Mouse (Mus musculus): ENCODE measurements around the gene Crybg3. TPM values are rescaled to one million over a fixed set of nuclear protein-coding genes. Genes with fewer than 3 reads are reported as not detected.

Crybg3 gene
- total RNA-seq, 2 experiments from 2014 or later = 1.1 to 1.2 TPM

DNA sequence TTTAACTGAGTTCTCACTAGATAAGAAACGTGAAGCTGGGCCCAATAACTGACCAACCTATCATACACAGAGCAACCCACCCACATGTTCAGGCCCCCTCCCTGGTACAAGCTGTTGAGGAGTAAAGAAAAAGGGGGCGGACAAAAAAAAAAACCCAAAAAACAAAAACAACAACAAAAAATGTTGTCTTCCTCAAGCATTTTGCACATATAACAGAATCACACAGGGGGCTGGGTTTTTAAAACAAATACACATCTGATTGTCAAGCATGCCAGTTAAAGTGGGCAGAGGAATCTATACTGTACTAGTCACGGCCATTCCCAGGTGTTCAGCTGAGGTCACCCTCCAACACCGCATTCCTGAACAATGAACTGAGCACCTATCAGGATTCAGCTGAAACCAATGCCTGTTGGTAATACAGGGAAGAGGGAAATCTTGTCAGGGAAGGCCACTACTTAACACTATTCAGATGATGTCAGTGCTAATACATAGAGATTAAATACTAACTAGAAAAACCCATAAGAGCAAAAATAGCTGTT is 15.0 kb downstream of the Crybg3 start:
- ATAC-seq (replicated peaks; ENCODE audit: low FRiP score, low TSS enrichment, poor library complexity, severe bottlenecking) = no peak

DNA sequence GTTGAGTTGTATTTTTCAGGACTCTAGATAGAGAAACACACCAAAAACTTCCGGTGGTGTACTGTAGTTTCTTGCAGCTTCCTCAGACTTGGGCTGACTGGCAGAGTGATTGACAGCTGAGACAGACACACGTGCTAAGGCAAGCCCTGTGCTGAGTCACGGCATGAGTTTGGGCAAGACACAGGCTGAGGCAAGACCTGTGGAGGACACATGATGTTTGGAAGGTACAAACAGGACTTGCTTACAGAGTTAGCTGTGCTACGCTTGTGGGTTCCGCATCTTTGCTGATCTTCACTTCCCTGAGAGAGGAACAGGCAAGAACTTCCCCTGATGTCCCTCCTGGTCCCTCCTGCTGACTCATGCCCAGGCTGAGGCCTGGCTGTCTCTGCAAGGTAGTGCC is 17.3 kb downstream of the Crybg3 start:
- no peak for ATAC-seq (replicated peaks; ENCODE audit: low FRiP score, low TSS enrichment, poor library complexity, severe bottlenecking)

DNA sequence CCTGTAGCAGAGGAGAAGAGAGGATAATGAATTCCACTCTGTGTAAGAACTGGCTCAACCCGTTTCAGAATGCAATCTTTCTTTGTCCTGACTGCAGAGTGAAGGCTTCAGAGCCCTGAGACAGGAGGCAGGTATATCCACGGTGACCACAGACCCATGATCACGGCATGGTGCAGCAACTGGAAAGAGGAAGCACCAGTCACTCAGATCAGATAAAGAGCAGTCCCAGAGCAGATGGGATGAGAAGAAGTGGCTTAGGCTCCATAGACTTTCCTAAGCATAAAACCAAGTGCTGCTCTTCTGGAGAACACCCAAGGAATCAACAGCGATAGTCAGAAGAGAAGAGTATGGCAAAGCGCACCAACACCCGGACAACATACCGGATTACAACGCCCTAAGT is 21.5 kb downstream of the Crybg3 start:
- no peak for ATAC-seq (replicated peaks; ENCODE audit: low FRiP score, low TSS enrichment, poor library complexity, severe bottlenecking)

DNA sequence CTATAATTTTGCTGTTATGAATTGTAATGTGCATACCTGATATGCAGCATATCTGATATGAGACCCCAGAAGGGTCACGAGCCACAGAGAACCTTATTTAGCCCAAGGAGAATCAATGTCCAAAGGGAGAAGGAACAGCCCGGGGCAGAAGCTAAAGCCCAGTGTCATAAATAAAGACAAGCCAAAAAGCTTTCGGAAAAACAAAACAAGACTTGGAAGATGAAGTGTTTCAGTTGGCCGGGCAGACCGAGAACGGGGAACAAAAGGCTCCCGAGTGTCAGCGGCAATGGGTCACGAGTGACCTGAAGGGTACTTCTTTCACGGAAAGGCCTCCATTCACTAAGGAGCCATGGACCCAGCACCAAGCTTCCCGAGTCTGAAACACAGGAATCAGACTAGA is 26.8 kb downstream of the Crybg3 start:
- no peak for ATAC-seq (replicated peaks; ENCODE audit: low FRiP score, low TSS enrichment, poor library complexity, severe bottlenecking)

DNA sequence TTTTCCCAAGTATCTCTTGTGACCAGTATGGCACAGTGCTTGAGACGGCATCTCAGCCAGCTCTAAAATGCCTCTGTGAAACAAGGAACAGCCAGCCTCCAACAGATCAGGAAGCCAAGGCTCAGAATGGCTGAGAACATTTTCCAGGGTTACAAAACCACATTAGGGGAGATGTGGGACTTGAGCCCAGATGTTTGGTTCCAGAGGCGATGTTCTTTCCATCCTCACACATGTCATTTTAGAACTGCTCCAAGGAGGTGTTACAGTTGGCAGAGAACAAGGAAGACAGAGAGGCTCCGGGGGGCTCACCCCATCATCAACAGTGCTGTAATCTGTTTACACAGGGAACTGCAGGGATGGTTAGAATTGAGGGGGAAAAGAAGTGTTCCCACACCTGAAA is 28.1 kb downstream of the Crybg3 start:
- ATAC-seq (replicated peaks; ENCODE audit: low FRiP score, low TSS enrichment, poor library complexity, severe bottlenecking) = no peak

DNA sequence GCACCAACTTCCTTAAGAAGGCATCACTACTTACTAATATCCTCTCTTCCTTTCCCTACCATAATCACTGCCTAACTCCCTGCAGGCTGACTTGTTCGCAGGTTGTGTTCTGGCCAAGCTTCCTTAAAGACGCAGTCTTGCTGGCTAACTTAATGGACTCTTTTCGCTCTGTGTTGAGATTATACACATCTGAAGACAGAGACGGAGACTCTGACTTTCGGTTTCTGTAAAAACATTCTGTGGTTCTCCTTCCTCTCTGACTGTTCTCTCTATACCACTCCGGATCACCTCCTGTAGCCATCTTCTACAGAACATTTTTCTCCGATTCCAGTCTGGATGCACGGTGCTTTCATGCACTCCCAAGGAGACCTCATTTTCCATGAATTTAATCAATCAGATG is 30.0 kb downstream of the Crybg3 start:
- no peak for ATAC-seq (replicated peaks; ENCODE audit: low FRiP score, low TSS enrichment, poor library complexity, severe bottlenecking)

DNA sequence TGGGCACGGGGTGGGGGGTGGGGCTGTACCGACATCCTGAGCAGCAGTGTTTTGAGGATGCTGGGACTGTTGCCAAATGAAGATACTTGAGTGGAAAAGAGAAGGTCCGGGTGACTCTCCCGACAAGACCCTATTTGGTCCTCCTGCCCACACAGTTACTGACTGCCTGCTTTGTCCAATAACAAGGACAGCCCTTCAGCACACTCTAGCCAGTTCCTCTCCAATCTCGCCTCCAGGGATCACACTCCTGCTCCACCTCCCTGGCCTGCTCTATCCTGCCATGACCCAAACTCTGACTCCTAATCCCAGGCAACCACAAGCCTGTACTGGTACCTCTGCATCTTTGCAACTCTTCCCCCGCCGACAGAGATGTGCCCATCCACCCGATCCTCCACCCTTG is 30.9 kb downstream of the Crybg3 start:
- ATAC-seq (replicated peaks; ENCODE audit: low FRiP score, low TSS enrichment, poor library complexity, severe bottlenecking) = no peak

DNA sequence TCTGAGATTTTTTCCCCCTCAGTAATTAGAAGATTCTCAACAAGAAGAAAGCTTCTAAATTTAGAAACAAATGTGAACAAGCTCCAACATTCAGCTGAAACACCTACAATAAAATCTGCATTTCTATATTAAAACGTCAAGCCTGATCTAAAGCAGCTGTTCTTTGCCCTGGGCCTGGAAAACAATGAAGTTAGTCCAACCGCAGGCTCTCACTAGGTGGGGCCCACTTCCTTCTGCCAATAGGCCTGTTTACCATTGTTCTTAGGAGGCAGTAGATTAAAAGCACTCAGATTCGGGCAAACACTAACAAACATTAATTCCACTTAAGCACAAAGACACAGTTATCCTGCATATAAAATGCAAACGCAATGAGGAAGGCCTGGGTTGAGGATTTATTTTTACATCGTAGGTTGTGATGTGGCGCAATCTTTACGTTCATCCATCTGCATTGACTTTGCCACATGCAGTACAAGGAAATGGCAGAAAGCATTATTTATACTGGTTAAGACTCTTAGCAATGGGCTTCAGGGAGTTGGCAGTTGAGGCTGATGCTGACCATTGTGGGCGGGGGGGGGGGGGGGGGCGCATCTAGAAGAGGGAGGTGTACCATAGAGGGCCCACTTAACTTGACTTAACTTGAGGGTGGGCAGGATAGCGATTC is 32.9 kb downstream of the Crybg3 start:
- no peak for ATAC-seq (replicated peaks; ENCODE audit: low FRiP score, low TSS enrichment, poor library complexity, severe bottlenecking)

DNA sequence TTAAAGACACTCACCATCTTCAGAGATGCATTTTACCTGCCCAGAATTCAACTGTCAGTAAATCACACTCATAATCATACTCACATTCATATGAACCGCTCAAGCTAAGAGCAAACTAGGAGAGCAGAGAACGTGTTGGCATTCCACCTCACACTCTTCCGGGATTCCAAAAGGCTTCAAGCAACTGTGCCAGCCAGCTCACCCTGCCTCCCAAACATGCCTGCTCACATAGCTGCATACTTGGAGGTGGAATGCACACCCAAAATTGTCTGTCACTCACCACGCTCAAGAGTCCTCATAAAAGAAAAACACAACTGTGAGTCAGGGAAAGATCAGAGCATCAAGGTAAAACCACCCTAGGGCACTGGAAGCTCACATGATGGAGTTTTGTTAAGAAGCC is 34.3 kb downstream of the Crybg3 start:
- ATAC-seq (replicated peaks; ENCODE audit: low FRiP score, low TSS enrichment, poor library complexity, severe bottlenecking) = no peak

DNA sequence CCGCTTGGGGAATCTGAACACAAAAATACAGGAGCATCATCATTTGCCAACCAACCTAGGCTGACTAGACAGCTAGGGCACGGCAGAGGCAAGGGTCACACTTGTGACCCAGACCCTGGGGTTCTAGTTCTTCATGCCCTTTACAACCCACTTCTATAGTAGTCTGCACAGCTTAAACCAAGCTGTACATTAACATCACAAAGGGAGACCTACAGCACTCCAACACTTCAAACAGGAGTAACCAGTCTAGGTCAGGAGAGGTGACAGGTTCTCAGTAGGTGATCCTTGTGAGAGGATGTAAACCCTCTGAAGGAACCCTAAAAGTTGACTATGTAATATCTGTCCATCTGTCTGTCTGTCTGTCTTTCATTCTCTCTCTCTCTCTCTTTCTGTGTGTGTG is 35.1 kb downstream of the Crybg3 start:
- ATAC-seq (replicated peaks; ENCODE audit: low FRiP score, low TSS enrichment, poor library complexity, severe bottlenecking) = no peak

DNA sequence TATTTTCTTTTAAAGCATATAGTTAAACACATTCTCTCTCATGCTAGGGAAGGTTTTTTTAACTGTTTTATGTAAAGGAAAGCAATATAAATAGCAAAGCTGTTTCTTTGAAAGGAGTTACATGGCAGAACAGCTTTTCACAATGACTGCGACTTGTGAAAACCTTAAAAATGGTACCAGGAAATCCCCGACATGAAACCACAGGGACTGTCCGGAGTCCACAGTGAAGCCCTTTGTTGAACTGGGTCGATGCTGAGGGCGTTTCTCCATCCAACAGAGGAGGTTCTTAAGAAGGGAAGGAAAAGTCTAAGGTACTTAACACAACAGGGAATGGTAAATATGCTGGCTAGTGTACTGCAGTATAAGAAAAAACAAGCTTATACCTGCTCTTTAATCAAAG is 36.8 kb downstream of the Crybg3 start:
- ATAC-seq (replicated peaks; ENCODE audit: low FRiP score, low TSS enrichment, poor library complexity, severe bottlenecking) = no peak

DNA sequence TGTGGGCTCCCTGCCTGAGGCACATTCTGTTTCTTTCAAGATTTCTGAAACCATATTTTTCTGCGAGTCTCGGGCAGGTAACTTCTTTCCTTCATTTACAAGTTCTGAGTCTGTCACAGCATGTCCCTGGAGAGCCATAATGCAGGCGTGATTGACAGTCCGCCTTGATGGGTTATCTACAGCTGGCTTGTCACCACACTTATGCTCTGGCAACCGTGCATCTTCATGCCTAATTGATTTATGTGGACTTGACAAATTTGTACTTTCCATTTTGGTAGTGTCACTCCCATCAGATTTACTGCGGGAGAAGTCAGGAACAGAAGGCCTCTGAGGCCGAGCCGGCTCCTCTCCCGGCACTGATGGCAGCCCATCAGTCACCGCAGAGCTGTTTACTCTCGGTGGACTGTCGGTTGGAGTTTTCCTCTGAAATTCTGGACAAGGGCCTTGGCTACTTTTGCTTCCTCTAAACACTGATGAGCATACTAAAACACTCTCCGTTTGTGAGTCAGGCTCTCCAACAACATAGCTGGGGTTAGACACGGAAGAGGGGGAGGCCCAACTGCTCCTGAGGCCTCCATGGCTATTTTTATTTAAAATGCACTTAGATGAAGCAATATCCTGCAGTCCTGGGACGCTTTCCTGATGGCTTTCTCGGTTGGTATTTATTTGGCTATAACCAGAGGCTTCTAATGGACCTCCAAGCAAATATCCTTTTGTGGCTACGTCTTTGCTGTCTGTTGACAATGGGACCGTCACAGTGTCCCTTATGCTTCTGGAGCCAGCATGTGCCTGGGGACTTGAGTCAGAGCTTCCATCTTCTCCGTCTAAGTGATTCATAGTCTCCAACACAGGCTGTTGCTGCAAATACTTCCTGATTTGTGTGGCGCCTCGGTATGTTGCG is 41.2 kb downstream of the Crybg3 start:
- no peak for ATAC-seq (replicated peaks; ENCODE audit: low FRiP score, low TSS enrichment, poor library complexity, severe bottlenecking)

DNA sequence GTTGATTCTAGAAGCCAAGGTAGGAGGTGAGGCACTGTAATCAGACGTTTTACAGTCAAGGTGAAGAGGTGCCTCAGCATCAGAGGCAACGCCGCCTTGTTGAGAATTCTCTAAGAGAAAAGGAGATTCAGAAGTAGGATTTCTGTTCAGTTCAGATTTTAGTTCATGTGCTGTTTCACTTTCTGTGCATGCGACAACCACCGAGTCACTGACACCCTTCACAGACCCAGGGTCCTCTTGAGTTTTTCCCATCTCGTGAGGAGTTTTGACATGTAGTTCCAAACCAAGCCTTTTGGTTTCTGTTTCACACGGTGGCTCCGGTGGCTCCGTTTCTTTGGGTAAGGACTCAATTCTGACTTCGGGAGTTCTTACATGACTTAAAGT is 41.9 kb downstream of the Crybg3 start:
- ATAC-seq (replicated peaks; ENCODE audit: low FRiP score, low TSS enrichment, poor library complexity, severe bottlenecking) = no peak

DNA sequence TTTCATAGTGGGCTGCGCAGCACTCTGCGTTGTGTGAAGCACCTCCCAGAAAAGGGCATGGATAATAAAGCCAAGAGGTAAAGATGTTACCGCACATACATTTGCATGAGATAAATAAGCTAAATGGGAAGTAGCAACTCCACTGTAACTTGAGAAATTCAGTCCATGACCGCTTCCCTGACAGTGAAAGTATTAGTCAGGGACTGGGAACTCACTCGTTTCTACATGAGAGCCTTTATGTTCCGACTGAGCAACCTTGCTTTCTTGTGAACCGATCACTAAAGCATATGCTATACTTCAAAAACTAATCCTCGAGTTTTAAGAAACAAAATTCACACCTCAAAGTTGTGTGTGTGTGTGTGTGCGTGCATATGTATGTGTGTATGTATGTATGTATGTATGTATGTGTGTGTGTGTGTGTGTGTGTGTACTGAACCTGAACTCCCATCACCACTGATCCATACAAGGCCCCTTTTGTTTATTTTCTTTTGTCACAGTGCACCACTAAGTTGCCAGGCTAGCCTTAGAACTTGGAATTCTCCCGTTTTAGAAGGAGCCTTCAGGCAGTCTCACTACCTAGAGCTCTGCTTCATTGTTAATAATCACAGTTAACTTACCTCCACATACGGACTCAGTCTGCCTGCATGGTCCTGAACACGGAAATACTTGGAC is 47.2 kb downstream of the Crybg3 start:
- ATAC-seq (replicated peaks; ENCODE audit: low FRiP score, low TSS enrichment, poor library complexity, severe bottlenecking) = no peak

DNA sequence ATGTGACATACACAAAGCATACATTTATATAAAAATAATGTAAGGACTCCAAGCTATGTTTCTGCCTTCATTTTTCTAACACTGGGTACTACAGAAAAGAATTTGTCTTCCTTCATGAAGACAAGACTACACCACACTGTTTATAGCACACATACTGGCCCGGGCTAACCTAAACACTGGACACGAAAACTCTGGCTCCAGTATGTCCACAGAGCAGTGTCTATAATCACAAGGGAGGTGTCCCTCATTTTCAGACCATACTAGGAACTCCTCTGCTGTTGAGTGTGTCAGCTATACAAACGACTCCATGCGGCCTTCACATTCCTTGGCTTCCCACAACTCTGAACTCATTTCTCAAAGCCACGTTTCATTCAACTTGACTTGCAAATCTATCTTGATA is 49.3 kb downstream of the Crybg3 start:
- ATAC-seq (replicated peaks; ENCODE audit: low FRiP score, low TSS enrichment, poor library complexity, severe bottlenecking) = no peak

DNA sequence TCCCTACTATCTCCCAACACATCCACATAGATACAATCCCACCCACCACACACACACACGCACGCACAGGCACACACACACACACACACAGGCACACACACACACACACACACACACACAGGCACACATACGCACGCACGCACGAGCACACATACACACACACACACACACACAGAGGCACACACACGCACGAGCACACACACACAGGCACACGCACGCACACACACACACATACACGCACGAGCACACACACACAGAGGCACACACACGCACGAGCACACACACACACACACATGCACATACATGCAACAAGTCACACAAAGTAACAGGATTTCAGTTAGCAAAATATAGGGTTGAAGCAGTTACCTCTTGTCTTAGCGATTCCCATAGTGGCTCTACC is 51.1 kb downstream of the Crybg3 start:
- ATAC-seq (replicated peaks; ENCODE audit: low FRiP score, low TSS enrichment, poor library complexity, severe bottlenecking) = no peak

DNA sequence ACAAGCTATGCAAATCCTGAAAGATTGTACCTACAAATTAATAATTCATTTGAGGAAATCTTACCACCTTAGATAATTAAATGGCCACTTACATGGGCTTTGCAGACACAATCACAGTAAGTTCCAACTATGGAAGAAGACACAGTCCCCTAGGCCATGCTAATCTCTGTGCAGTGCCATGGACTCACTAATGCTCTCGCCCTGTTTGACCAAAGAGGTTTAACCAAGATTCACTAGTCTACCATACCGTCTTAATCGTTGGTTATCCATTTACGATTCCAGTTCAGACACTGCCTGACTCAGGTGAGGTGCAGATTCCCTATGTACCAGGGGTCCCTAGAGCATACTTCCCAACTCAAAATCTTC is 52.2 kb downstream of the Crybg3 start:
- ATAC-seq (replicated peaks; ENCODE audit: low FRiP score, low TSS enrichment, poor library complexity, severe bottlenecking) = no peak

DNA sequence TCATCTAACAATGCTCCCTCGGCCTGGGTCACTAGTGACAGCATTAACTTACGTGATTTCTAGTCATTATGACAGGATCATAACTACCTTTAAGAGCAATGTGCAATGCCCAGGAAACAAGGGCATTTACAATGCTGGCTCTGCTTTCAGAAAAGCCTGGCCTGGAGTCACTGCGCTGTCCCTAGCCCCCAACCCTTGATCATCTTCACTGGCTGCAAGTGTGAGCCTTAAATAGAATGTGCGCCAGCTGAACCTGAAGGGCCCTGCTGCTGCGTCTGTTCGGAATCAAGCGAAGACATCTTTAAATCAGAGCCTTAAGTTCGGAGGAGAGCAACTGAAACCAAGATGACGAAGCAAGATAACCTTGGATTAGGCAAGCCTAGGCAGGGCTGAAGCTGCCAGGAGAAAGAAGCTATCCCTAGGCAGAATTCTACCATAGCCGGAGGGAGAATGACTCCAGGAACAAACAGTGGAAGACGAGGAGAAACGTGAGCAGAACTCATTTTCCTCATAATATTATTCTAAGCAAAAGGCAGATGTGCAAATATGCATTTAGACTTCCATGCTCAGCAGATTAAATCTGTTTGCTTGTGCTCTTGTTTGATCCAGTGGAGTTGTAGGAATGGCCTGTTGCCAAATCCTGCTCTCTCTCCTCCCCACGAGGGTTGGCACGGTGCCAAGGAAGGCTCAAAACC is 52.7 kb downstream of the Crybg3 start:
- ATAC-seq (replicated peaks; ENCODE audit: low FRiP score, low TSS enrichment, poor library complexity, severe bottlenecking) = no peak

DNA sequence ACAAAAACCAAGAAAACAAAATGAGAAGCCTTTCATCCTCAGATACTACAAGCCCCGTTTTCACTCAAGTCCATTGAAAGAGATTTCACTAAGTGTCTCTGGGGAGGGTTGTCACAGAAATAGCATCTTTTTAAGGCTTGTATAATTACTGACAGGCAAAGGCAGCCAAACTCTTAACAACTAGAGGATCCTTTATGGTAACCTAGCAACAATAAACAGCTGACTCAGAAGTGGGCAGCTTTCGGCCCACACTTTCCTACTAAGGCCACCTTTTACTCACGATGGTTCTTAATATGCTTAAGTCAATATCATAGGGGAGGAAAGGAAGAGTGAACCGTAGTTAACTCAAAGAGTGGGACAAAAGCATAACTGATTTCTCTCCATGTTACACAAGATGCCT is 53.3 kb downstream of the Crybg3 start:
- no peak for ATAC-seq (replicated peaks; ENCODE audit: low FRiP score, low TSS enrichment, poor library complexity, severe bottlenecking)

DNA sequence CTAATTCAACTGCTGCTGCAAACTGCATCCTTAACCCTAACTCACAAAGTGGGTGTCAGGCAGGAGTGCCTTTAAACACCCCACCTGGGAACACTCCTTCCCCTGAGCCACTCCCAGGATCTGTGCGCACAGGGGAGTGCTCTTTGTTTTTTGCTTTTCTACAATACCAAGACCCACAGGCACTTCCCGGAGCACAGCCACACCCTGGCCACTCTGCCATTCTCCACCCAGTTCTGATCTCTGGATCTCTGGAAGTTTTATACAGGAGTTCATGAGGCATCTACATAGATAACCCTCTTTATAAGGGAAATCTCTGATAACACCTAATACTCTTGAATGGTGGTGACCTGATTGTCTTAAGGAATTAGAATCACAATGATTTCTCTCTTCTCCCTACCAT is 55.4 kb downstream of the Crybg3 start:
- ATAC-seq (replicated peaks; ENCODE audit: low FRiP score, low TSS enrichment, poor library complexity, severe bottlenecking) = no peak

All from megakaryocyte-erythroid progenitor cell, adult 5-6 weeks (primary cell).